Mouse (Mus musculus): ENCODE measurements around the gene Hist1h4i. TPM values are rescaled to one million over a fixed set of nuclear protein-coding genes. Genes with fewer than 3 reads are reported as not detected.

Hist1h4i gene
- polyA plus RNA-seq, 1 experiment from 2014 or later: 11.8 TPM

DNA sequence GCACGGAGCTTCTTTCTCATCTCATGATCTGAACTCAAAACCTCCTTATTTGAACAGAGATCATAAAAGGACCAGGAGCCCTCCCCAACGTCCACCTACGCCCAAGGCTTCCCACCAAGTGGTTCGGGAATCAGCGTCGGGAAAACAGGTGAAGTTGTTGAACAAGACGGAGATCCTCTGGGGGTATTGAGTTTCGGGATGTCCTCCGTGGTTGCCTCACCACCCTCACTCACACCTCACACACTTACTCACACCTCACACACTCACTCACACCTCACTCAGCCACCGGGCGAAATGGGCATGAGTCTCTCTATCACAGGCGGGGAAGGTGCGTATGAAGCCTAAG is 44.3 kb downstream of the Hist1h4i start:
- 0 out of 2 replicates have a peak, but pooled peaks cover 12% of the 10 kb centered on the region for H3K4me1 ChIP-seq (ENCODE audit: control insufficient read depth, insufficient read depth, low read length)
- ATAC-seq (ENCODE audit: low read depth): no peak
- under 1% methylated on average over 13 of the region's 13 CpGs for WGBS
- peak overlapping the region; percentile 38 for H3K4me3 ChIP-seq (ENCODE audit: low read depth, low read length)
- H3K9me3 ChIP-seq (ENCODE audit: control insufficient read depth, low read length): no peaks in the 10 kb centered on the region
- peak overlapping the region; percentile 56 for H3K4me2 ChIP-seq (ENCODE audit: low read depth, low read length)
- no peaks in the 10 kb centered on the region for H3K36me3 ChIP-seq (ENCODE audit: control insufficient read depth, insufficient read depth, low read length)
- H3K27me3 ChIP-seq (replicated peaks; ENCODE audit: control insufficient read depth, insufficient read depth, low read length): peaks cover 85% of the 10 kb centered on the region
- no peak overlapping the region for H3K9ac ChIP-seq (ENCODE audit: low read depth, low read length)
- no peak for DNase-seq (ENCODE audit: low spot score)
- no peak overlapping the region for H3K27ac ChIP-seq (replicated peaks; ENCODE audit: low read depth, low read length)

DNA sequence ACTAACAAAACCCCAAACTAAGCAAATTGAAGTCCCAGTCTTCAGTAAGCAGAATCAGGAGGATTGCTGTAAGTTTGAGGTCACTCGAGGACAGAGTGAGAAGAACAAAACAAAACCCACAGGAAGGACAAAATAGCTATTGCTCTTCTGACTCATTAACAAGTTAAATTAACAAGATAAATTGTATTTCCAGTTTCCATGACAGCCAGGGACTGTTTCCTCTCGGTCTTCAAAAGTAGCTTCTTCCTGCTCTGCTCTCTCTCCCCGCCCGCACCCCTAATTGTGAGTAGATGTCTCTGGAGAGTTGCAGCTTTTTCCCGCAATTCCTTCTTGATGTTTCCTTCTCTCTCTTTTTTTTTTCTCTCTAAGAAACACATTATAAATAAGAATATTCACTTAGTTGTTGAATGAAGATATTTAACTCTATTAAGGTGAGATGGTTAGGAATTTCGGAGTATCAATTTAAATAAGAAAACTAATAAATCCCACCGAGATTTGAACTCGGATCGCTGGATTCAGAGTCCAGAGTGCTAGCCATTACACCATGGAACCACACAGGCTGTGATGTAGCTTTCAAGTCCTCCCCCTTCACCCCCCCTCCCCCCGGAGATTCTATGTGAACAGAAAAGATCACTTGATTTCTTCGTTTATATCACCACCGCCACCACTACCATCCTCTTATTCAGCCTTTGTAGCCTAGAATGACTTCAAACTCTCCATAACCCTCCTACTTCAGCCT is 44.9 kb downstream of the Hist1h4i start:
- H3K27ac ChIP-seq (replicated peaks; ENCODE audit: low read depth, low read length): no peak overlapping the region
- no peaks in the 10 kb centered on the region for H3K36me3 ChIP-seq (ENCODE audit: control insufficient read depth, insufficient read depth, low read length)
- peak overlapping the region; percentile 38 for H3K4me3 ChIP-seq (ENCODE audit: low read depth, low read length)
- H3K9ac ChIP-seq (ENCODE audit: low read depth, low read length): no peak overlapping the region
- WGBS: 3% methylated on average over 12 of the region's 12 CpGs
- H3K9me3 ChIP-seq (ENCODE audit: control insufficient read depth, low read length): peaks cover 3% of the 10 kb centered on the region; the same call in 1 of the 2 replicates
- no peak for DNase-seq (ENCODE audit: low spot score)
- H3K27me3 ChIP-seq (replicated peaks; ENCODE audit: control insufficient read depth, insufficient read depth, low read length): peaks cover 85% of the 10 kb centered on the region
- peak overlapping the region; percentile 56 for H3K4me2 ChIP-seq (ENCODE audit: low read depth, low read length)
- 0 out of 2 replicates have a peak, but pooled peaks cover 12% of the 10 kb centered on the region for H3K4me1 ChIP-seq (ENCODE audit: control insufficient read depth, insufficient read depth, low read length)
- ATAC-seq (ENCODE audit: low read depth): no peak

DNA sequence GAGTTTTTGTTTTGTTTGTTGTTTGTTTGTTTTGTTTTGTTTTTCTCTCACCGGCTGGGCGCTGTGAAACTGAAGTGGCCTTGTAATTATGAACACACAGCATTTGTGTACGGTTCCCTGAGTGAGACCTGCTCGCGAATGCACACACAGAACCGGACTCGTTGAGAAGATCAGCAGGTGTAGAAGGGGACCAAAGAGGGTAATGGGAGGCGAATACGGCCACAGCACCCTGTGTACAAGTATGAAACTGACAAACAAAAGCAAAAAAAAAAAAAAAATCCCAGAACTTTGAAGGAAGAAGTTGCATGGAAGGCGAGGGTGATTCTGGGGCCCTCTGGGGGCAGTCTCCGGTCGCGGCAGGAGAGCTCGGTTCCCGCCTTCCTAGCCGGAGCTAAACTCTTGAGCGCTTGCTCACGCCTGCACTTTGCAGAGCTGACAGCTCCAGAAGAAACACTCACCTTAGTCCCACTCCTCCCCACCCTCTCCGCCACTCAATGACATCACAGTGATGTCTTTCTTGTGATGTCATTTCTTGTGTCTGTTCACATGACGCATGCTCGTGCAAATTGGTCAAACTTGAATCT is 45.7 kb downstream of the Hist1h4i start:
- WGBS: 1% methylated on average over 18 of the region's 21 CpGs
- H3K27me3 ChIP-seq (replicated peaks; ENCODE audit: control insufficient read depth, insufficient read depth, low read length): peaks cover 76% of the 10 kb centered on the region

DNA sequence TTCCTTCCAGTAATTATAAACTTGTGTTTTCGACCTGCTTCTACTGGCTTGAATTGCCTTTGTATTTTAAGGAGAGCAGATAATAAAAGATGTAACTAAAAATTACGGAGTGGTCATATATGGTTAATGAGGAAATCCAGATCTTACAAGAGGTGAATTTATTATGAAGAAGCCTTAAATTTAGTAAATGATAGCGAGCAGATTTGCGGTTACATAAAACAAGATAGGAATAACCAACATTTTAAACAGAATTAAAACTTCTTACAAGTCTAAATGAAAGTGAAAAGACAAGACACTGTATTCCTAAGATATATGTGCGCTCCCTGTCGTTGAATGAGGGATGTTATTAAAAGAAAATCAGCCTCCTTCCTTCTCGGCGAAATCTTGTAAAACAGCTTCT is 46.3 kb downstream of the Hist1h4i start:
- WGBS: 5% methylated on average over 8 of the region's 8 CpGs
- peak overlapping the region; percentile 56 for H3K4me2 ChIP-seq (ENCODE audit: low read depth, low read length)
- peaks cover 7% of the 10 kb centered on the region; the same call in 1 of the 2 replicates for H3K9me3 ChIP-seq (ENCODE audit: control insufficient read depth, low read length)
- DNase-seq (ENCODE audit: low spot score) (no peak), ATAC-seq (ENCODE audit: low read depth) (no peak)
- H3K4me3 ChIP-seq (ENCODE audit: low read depth, low read length): peak overlapping the region; percentile 38
- peak overlapping the region; percentile 37; the same call in 1 of the 2 replicates for H3K9ac ChIP-seq (ENCODE audit: low read depth, low read length)
- H3K4me1 ChIP-seq (ENCODE audit: control insufficient read depth, insufficient read depth, low read length): 0 out of 2 replicates have a peak, but pooled peaks cover 12% of the 10 kb centered on the region
- no peaks in the 10 kb centered on the region for H3K36me3 ChIP-seq (ENCODE audit: control insufficient read depth, insufficient read depth, low read length)
- no peak overlapping the region for H3K27ac ChIP-seq (replicated peaks; ENCODE audit: low read depth, low read length)
- H3K27me3 ChIP-seq (replicated peaks; ENCODE audit: control insufficient read depth, insufficient read depth, low read length): peaks cover 71% of the 10 kb centered on the region

More for the DNA sequence above, 45.7 kb downstream of the Hist1h4i start:
- Histone ChIP-seq H3K36me3 (ENCODE audit: control insufficient read depth, insufficient read depth, low read length) (no peaks in the 10 kb centered on the region), H3K4me3 (ENCODE audit: low read depth, low read length) (peak overlapping the region; percentile 38), H3K4me2 (ENCODE audit: low read depth, low read length) (peak overlapping the region; percentile 56), H3K4me1 (ENCODE audit: control insufficient read depth, insufficient read depth, low read length) (0 out of 2 replicates have a peak, but pooled peaks cover 12% of the 10 kb centered on the region), H3K9me3 (ENCODE audit: control insufficient read depth, low read length) (peaks cover 7% of the 10 kb centered on the region; the same call in 1 of the 2 replicates), H3K9ac (ENCODE audit: low read depth, low read length) (peak overlapping the region; percentile 37; the same call in 1 of the 2 replicates), H3K27ac (replicated peaks; ENCODE audit: low read depth, low read length) (no peak overlapping the region)
- peak; percentile 45 for DNase-seq (ENCODE audit: low spot score)
- ATAC-seq (ENCODE audit: low read depth): peak; percentile 57; the same call in 1 of the 2 replicates

DNA sequence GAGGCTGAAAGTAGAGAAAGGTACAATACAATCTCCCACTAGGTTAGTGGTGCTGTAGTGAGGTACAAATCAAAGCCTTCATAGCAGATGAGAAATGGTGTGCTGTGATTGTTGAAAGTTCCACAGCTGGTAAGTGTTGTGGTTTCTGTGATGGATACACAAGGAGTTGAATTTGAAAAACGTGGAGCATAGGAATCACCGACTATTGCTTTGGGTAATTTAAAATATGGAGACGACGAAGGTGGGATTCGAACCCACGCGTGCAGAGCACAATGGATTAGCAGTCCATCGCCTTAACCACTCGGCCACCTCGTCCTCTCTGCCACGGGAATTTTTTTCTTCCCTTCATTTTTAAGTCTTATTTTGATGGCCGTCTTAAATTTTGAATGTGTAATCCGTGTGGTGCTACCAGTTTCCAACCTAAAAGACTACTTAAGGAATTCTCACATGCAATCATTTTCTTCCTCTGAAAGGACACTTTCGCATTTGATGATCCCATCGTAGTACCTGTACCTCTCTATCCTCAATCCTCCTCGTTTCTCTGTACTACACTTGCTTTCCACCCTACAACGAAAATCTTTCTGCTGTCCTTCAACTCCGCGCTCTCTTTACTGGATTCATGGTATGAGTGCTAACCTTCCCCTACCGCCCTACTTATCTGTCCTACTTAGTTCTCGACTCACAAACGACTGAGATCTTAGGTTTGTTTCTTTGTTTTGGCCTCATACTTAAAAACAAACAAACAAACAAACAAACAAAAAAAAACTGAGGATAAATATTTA is 47.0 kb downstream of the Hist1h4i start:
- ATAC-seq (ENCODE audit: low read depth): no peak
- peaks cover 63% of the 10 kb centered on the region for H3K27me3 ChIP-seq (replicated peaks; ENCODE audit: control insufficient read depth, insufficient read depth, low read length)
- 2% methylated on average over 22 of the region's 22 CpGs for WGBS

DNA sequence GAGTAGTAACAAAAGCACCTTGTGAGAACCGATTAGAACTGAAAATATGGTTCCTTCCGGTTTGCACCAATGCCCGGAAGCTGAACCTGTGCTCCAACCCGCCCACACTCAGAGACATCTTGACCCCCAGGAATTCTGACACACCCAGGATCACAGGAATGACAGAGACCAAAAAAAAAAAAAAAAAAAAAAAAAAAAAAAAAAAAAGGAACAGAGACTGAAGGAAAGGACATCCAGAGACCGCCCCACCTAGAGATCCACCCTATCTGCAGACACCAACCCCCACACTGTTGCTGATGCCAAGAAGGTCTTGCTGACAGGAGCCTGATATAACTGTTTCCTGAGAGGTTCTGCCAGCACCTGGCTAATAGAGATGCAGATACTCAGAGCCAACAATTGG is 48.6 kb downstream of the Hist1h4i start:
- ATAC-seq (ENCODE audit: low read depth) (no peak), DNase-seq (ENCODE audit: low spot score) (no peak)
- Histone ChIP-seq H3K36me3 (ENCODE audit: control insufficient read depth, insufficient read depth, low read length) (no peaks in the 10 kb centered on the region), H3K9ac (ENCODE audit: low read depth, low read length) (no peak overlapping the region), H3K4me3 (ENCODE audit: low read depth, low read length) (no peak overlapping the region), H3K27ac (replicated peaks; ENCODE audit: low read depth, low read length) (no peak overlapping the region), H3K27me3 (replicated peaks; ENCODE audit: control insufficient read depth, insufficient read depth, low read length) (peaks cover 47% of the 10 kb centered on the region), H3K4me2 (ENCODE audit: low read depth, low read length) (no peak overlapping the region), H3K4me1 (ENCODE audit: control insufficient read depth, insufficient read depth, low read length) (0 out of 2 replicates have a peak, but pooled peaks cover 12% of the 10 kb centered on the region), H3K9me3 (ENCODE audit: control insufficient read depth, low read length) (peaks cover 7% of the 10 kb centered on the region; the same call in 1 of the 2 replicates)
- WGBS: 78% methylated on average over 5 of the region's 5 CpGs

More for the DNA sequence above, 47.0 kb downstream of the Hist1h4i start:
- 0 out of 2 replicates have a peak overlapping the region, but pooled peaks have one; percentile 10 for H3K4me3 ChIP-seq (ENCODE audit: low read depth, low read length)
- peak overlapping the region; percentile 23; the same call in 1 of the 2 replicates for H3K4me2 ChIP-seq (ENCODE audit: low read depth, low read length)
- H3K4me1 ChIP-seq (ENCODE audit: control insufficient read depth, insufficient read depth, low read length): 0 out of 2 replicates have a peak, but pooled peaks cover 12% of the 10 kb centered on the region
- no peak overlapping the region for H3K9ac ChIP-seq (ENCODE audit: low read depth, low read length)
- peaks cover 7% of the 10 kb centered on the region; the same call in 1 of the 2 replicates for H3K9me3 ChIP-seq (ENCODE audit: control insufficient read depth, low read length)
- DNase-seq (ENCODE audit: low spot score): peak; percentile 27
- H3K36me3 ChIP-seq (ENCODE audit: control insufficient read depth, insufficient read depth, low read length): no peaks in the 10 kb centered on the region
- H3K27ac ChIP-seq (replicated peaks; ENCODE audit: low read depth, low read length): no peak overlapping the region

Small RNAs within 50 kb of the gene (microRNA-seq; reads per million reads assigned to microRNA genes)
- gene Gm26300 (ENCODE audit: borderline number of aligned reads) (not detected), gene Gm44390 (ENCODE audit: borderline number of aligned reads) (not detected), gene Gm44486 (ENCODE audit: borderline number of aligned reads) (not detected)

Other genes with a start within 250 kb of the Hist1h4i start
- 13.6 and 14.1 TPM in 2 replicates for gene Hist1h2bq, start 231.2 kb downstream of the Hist1h4i start, polyA plus RNA-seq (2014; fragmentation: Nextera tagmentation; extraction: Ambion mirVana)
- not detected in 2 replicates for gene Hist1h2ao, start 230.9 kb downstream of the Hist1h4i start, polyA plus RNA-seq (2014; fragmentation: Nextera tagmentation; extraction: Ambion mirVana)
- not detected in 2 replicates for gene Hist1h4m, start 229.6 kb downstream of the Hist1h4i start, polyA plus RNA-seq (2014; fragmentation: Nextera tagmentation; extraction: Ambion mirVana)
- gene Hist1h4n, start 209.2 kb downstream of the Hist1h4i start, polyA plus RNA-seq (2014; fragmentation: Nextera tagmentation; extraction: Ambion mirVana): 14.1 and 16.4 TPM in 2 replicates
- gene Hist1h2ap, start 207.9 kb downstream of the Hist1h4i start, polyA plus RNA-seq (2014; fragmentation: Nextera tagmentation; extraction: Ambion mirVana): 2,692 and 2,964 TPM in 2 replicates
- gene Hist1h2br, start 207.6 kb downstream of the Hist1h4i start, polyA plus RNA-seq (2014; fragmentation: Nextera tagmentation; extraction: Ambion mirVana): 13.5 and 14.4 TPM in 2 replicates
- 7.6 and 8.9 TPM in 2 replicates for gene Zfp184, start 96.3 kb downstream of the Hist1h4i start, polyA plus RNA-seq (2014; fragmentation: Nextera tagmentation; extraction: Ambion mirVana)
- gene Pom121l2, start 60.2 kb downstream of the Hist1h4i start, polyA plus RNA-seq (2014; fragmentation: Nextera tagmentation; extraction: Ambion mirVana): 0.11 and 0.13 TPM in 2 replicates
- 0.70 and 0.83 TPM in 2 replicates for gene Prss16, start 31.6 kb downstream of the Hist1h4i start, polyA plus RNA-seq (2014; fragmentation: Nextera tagmentation; extraction: Ambion mirVana)
- 13.1 TPM in 1 of 2 replicates, not detected in the other for gene Hist1h2ah, start 5.8 kb downstream of the Hist1h4i start, polyA plus RNA-seq (2014; fragmentation: Nextera tagmentation; extraction: Ambion mirVana)
- 3.9 and 6.6 TPM in 2 replicates for gene Hist1h2bk, start 5.5 kb downstream of the Hist1h4i start, polyA plus RNA-seq (2014; fragmentation: Nextera tagmentation; extraction: Ambion mirVana)
- 24.9 and 28.8 TPM in 2 replicates for gene Hist1h2ag, start 1.6 kb upstream of the Hist1h4i start, polyA plus RNA-seq (2014; fragmentation: Nextera tagmentation; extraction: Ambion mirVana)
- gene Hist1h2bj, start 1.9 kb upstream of the Hist1h4i start, polyA plus RNA-seq (2014; fragmentation: Nextera tagmentation; extraction: Ambion mirVana): 3.4 and 7.4 TPM in 2 replicates
- not detected in 2 replicates for gene Vmn1r188, start 43.1 kb upstream of the Hist1h4i start, polyA plus RNA-seq (2014; fragmentation: Nextera tagmentation; extraction: Ambion mirVana)
- 0.10 TPM in 1 of 2 replicates, not detected in the other for gene Vmn1r189, start 64.5 kb upstream of the Hist1h4i start, polyA plus RNA-seq (2014; fragmentation: Nextera tagmentation; extraction: Ambion mirVana)
- not detected in 2 replicates for gene Vmn1r191, start 142.6 kb upstream of the Hist1h4i start, polyA plus RNA-seq (2014; fragmentation: Nextera tagmentation; extraction: Ambion mirVana)
- gene Vmn1r192, start 149.8 kb upstream of the Hist1h4i start, polyA plus RNA-seq (2014; fragmentation: Nextera tagmentation; extraction: Ambion mirVana): not detected in 2 replicates
- gene Vmn1r193, start 181.8 kb upstream of the Hist1h4i start, polyA plus RNA-seq (2014; fragmentation: Nextera tagmentation; extraction: Ambion mirVana): not detected in 2 replicates
- not detected in 2 replicates for gene Vmn1r194, start 202.9 kb upstream of the Hist1h4i start, polyA plus RNA-seq (2014; fragmentation: Nextera tagmentation; extraction: Ambion mirVana)
- not detected in 2 replicates for gene Vmn1r195, start 229.2 kb upstream of the Hist1h4i start, polyA plus RNA-seq (2014; fragmentation: Nextera tagmentation; extraction: Ambion mirVana)
- not detected in 2 replicates for gene Vmn1r196, start 248.6 kb upstream of the Hist1h4i start, polyA plus RNA-seq (2014; fragmentation: Nextera tagmentation; extraction: Ambion mirVana)